Mouse (Mus musculus): ENCODE measurements around the gene Cbx6. TPM values are rescaled to one million over a fixed set of nuclear protein-coding genes. Genes with fewer than 3 reads are reported as not detected.

Cbx6 gene
- polyA plus RNA-seq, 1 experiment from 2014 or later, result 22.4 TPM

DNA sequence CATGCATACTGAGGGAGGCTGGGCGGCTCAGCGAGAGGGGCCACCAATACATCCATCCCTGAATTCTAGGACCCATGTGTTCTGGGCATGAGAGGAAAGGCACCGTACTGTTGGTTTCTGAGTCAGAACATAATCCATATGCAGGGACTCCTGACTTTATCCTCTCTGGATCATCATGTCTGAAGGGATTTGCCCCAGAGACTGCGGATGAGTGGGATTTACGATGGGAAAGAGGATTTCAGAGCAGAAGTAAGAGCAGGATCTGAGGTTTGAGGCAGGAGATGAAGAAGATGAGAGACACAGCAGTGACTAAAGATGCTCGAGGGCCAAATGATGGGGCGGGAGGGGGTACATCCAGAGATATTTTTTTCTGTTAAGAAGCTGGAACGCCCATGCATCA is 39.1 kb upstream of the Cbx6 start:
- WGBS, result 91% methylated on average over 8 of the region's 8 CpGs
- no peak for ATAC-seq (ENCODE audit: low FRiP score, low TSS enrichment)
- Histone ChIP-seq H3K4me1 (ENCODE audit: control insufficient read depth, insufficient read depth, low read length) (no peaks in the 10 kb centered on the region), H3K9ac (ENCODE audit: low read depth, low read length) (no peak overlapping the region), H3K4me3 (ENCODE audit: low read length) (no peak overlapping the region), H3K4me2 (replicated peaks; ENCODE audit: low read depth, low read length) (no peak overlapping the region), H3K36me3 (ENCODE audit: control insufficient read depth, insufficient read depth, low read length) (no peaks in the 10 kb centered on the region), H3K27ac (ENCODE audit: low read depth, low read length) (no peak overlapping the region), H3K27me3 (ENCODE audit: control insufficient read depth, insufficient read depth, low read length) (no peaks in the 10 kb centered on the region), H3K9me3 (ENCODE audit: control insufficient read depth, low read length) (peaks cover 4% of the 10 kb centered on the region; the same call in 1 of the 2 replicates)

DNA sequence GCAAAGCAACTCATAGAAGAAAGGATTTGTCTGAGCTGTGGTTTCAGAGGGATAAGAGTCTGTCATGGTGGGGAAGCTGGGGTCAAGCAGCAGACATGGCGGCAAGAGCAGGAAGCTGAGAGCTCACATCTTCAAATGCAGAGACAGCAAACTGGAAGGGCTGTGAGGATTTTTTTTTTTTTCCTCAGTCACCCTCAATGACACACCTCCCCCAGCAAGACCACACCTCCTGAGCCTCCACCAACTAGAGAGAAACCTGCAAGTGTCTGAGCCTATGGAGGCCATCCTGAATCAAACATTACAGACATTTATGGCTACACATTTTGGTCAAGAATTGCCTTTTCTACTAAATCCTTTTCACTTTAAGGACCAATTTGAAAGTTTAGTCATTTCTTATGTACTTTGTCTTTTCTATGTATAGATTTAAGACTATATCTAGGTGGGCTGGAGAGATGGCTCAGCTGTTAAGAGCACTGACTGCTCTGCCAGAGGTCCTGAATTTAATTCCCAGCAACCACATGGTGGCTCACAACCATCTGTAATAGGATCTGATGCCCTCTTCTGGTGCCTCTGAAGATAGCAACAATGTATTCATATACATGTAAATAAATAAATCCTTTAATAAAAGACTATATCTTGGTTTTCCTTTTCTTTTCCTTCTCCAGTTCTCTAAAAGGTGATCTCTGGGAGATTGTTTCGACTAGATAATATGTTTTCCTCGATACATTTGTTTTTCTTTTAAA is 32.9 kb upstream of the Cbx6 start:
- Histone ChIP-seq H3K27me3 (ENCODE audit: control insufficient read depth, insufficient read depth, low read length) (no peaks in the 10 kb centered on the region), H3K9me3 (ENCODE audit: control insufficient read depth, low read length) (peaks cover 4% of the 10 kb centered on the region; the same call in 1 of the 2 replicates), H3K4me2 (replicated peaks; ENCODE audit: low read depth, low read length) (no peak overlapping the region), H3K36me3 (ENCODE audit: control insufficient read depth, insufficient read depth, low read length) (no peaks in the 10 kb centered on the region), H3K9ac (ENCODE audit: low read depth, low read length) (no peak overlapping the region), H3K27ac (ENCODE audit: low read depth, low read length) (no peak overlapping the region), H3K4me3 (ENCODE audit: low read length) (no peak overlapping the region), H3K4me1 (ENCODE audit: control insufficient read depth, insufficient read depth, low read length) (no peaks in the 10 kb centered on the region)
- ATAC-seq (ENCODE audit: low FRiP score, low TSS enrichment), result no peak
- WGBS, result 90% methylated on average over 3 of the region's 3 CpGs

DNA sequence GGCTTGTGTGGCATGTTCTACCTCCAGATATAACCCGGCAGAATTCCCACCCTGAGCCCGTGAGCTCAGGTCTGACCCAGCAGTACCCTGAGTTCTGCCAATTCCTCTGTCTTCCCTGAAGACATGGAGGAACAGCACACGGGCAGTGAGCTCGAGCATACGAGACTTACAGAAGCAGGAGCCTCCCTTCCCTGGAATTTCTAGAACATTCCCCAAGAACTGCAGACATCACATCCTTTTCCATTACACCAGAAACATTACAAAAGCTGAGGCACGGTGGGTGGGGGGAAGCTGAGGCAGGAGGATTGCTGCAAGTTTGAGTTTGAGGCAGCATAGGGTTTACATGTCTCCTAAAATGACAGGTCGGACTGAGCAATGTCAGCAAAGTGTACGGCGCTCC is 25.3 kb upstream of the Cbx6 start:
- ATAC-seq (ENCODE audit: low FRiP score, low TSS enrichment), result no peak
- Histone ChIP-seq H3K9me3 (ENCODE audit: control insufficient read depth, low read length) (no peaks in the 10 kb centered on the region), H3K4me3 (ENCODE audit: low read length) (no peak overlapping the region; the same call in 1 of the 2 replicates), H3K27me3 (ENCODE audit: control insufficient read depth, insufficient read depth, low read length) (no peaks in the 10 kb centered on the region), H3K36me3 (ENCODE audit: control insufficient read depth, insufficient read depth, low read length) (no peaks in the 10 kb centered on the region), H3K4me1 (ENCODE audit: control insufficient read depth, insufficient read depth, low read length) (no peaks in the 10 kb centered on the region), H3K27ac (ENCODE audit: low read depth, low read length) (no peak overlapping the region), H3K9ac (ENCODE audit: low read depth, low read length) (no peak overlapping the region), H3K4me2 (replicated peaks; ENCODE audit: low read depth, low read length) (no peak overlapping the region)
- WGBS, result 83% methylated on average over 9 of the region's 9 CpGs

DNA sequence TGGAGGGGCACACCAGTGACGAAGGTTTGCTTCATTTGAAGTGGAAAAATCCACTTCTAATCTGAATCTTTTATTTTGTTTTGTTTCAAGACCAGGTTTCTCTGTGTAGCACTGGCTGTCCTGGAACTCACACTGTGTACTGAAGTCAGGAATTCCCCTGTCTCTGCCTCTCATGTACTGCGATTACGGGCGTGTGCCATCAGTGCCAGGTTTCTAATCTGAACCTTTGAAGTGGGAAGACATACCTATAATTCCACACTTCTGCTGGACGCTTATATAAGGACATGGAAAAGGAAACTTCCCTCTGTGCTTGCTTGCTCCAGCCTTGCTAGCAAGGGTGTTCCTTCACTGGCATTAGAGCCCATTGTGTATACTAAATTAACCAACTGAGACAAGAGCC is 24.5 kb upstream of the Cbx6 start:
- H3K36me3 ChIP-seq (ENCODE audit: control insufficient read depth, insufficient read depth, low read length), result no peaks in the 10 kb centered on the region
- H3K4me1 ChIP-seq (ENCODE audit: control insufficient read depth, insufficient read depth, low read length), result no peaks in the 10 kb centered on the region
- 90% methylated on average over 5 of the region's 5 CpGs for WGBS
- no peaks in the 10 kb centered on the region for H3K9me3 ChIP-seq (ENCODE audit: control insufficient read depth, low read length)
- no peak overlapping the region for H3K4me2 ChIP-seq (replicated peaks; ENCODE audit: low read depth, low read length)
- no peak for ATAC-seq (ENCODE audit: low FRiP score, low TSS enrichment)
- no peak overlapping the region for H3K9ac ChIP-seq (ENCODE audit: low read depth, low read length)
- H3K4me3 ChIP-seq (ENCODE audit: low read length), result no peak overlapping the region
- no peak overlapping the region for H3K27ac ChIP-seq (ENCODE audit: low read depth, low read length)
- H3K27me3 ChIP-seq (ENCODE audit: control insufficient read depth, insufficient read depth, low read length), result no peaks in the 10 kb centered on the region

DNA sequence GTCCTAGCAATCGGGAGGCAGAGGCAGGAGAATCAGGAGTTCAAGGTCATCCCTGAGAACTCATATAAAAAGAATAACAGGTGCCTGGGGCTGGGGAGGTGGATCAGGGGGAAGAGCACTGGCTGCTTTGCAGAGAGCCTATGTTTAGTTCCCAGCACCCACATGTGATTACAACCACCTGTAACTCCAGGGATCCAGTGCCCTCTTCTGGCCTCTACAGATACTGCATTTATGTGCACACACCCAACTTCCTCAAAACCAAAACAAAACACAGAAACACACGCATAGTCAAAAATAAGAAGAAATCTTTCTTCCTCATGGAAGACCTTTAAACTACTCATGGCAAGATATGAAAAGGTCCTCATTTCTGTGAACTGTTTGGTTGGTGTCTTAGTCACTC is 15.7 kb upstream of the Cbx6 start:
- H3K9ac ChIP-seq (ENCODE audit: low read depth, low read length), result no peak overlapping the region
- no peak for ATAC-seq (ENCODE audit: low FRiP score, low TSS enrichment)
- H3K4me1 ChIP-seq (ENCODE audit: control insufficient read depth, insufficient read depth, low read length), result peaks cover 9% of the 10 kb centered on the region
- H3K27ac ChIP-seq (ENCODE audit: low read depth, low read length), result no peak overlapping the region
- no peak overlapping the region for H3K4me2 ChIP-seq (replicated peaks; ENCODE audit: low read depth, low read length)
- H3K4me3 ChIP-seq (ENCODE audit: low read length), result no peak overlapping the region
- H3K9me3 ChIP-seq (ENCODE audit: control insufficient read depth, low read length), result no peaks in the 10 kb centered on the region
- H3K36me3 ChIP-seq (ENCODE audit: control insufficient read depth, insufficient read depth, low read length), result no peaks in the 10 kb centered on the region
- H3K27me3 ChIP-seq (ENCODE audit: control insufficient read depth, insufficient read depth, low read length), result no peaks in the 10 kb centered on the region
- 95% methylated on average over 2 of the region's 2 CpGs for WGBS

DNA sequence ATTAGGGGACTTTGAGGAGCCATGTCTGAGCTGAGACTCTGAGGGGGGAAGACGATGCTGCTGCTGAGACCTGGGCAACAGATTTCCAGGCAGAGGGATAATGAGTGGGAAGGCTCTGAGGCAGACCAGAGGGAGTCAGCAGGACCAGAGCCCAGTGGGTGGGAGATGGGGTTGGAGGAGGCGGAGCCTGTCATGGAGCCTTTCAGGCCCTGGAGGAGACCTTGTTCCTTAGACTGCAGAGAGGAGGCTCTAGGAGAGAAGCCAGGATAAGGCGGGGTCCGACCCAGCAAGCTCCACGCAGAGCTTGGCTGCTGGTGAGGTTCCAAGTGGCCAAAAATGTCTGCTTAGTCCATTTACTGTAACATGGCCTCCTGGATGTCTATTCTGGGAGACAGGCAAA is 12.6 kb upstream of the Cbx6 start:
- no peak overlapping the region for H3K4me3 ChIP-seq (ENCODE audit: low read length)
- no peaks in the 10 kb centered on the region for H3K9me3 ChIP-seq (ENCODE audit: control insufficient read depth, low read length)
- no peak overlapping the region for H3K9ac ChIP-seq (ENCODE audit: low read depth, low read length)
- 32% methylated on average over 5 of the region's 5 CpGs for WGBS
- no peak for ATAC-seq (ENCODE audit: low FRiP score, low TSS enrichment)
- H3K4me2 ChIP-seq (replicated peaks; ENCODE audit: low read depth, low read length), result no peak overlapping the region; the same call in 1 of the 2 replicates
- H3K36me3 ChIP-seq (ENCODE audit: control insufficient read depth, insufficient read depth, low read length), result no peaks in the 10 kb centered on the region
- no peak overlapping the region for H3K27ac ChIP-seq (ENCODE audit: low read depth, low read length)
- H3K27me3 ChIP-seq (ENCODE audit: control insufficient read depth, insufficient read depth, low read length), result no peaks in the 10 kb centered on the region
- peaks cover 9% of the 10 kb centered on the region for H3K4me1 ChIP-seq (ENCODE audit: control insufficient read depth, insufficient read depth, low read length)

DNA sequence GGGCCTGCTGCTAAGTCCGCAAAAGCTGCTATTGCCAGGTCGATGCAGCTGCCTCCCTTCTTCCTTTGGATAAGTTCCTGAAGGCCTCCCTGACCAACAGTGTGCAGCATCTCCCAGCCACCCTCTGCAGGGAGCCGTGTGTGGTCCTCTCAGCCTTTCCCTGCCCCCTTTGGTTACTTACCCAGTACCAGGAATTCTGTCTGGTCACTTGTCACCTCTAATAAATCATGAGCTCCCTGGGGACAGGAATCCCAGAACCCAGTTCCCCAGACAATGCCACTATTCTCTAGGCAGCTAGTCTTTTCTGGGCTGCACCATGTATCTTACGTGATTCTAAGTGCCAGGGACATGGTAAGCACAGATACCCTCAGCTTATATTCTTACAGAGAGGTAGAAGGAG is 11.5 kb upstream of the Cbx6 start:
- H3K9ac ChIP-seq (ENCODE audit: low read depth, low read length), result no peak overlapping the region
- ATAC-seq (ENCODE audit: low FRiP score, low TSS enrichment), result no peak
- H3K27me3 ChIP-seq (ENCODE audit: control insufficient read depth, insufficient read depth, low read length), result no peaks in the 10 kb centered on the region
- 53% methylated on average over 4 of the region's 4 CpGs for WGBS
- no peaks in the 10 kb centered on the region for H3K9me3 ChIP-seq (ENCODE audit: control insufficient read depth, low read length)
- no peaks in the 10 kb centered on the region for H3K36me3 ChIP-seq (ENCODE audit: control insufficient read depth, insufficient read depth, low read length)
- H3K4me3 ChIP-seq (ENCODE audit: low read length), result no peak overlapping the region
- H3K4me2 ChIP-seq (replicated peaks; ENCODE audit: low read depth, low read length), result no peak overlapping the region
- peaks cover 9% of the 10 kb centered on the region for H3K4me1 ChIP-seq (ENCODE audit: control insufficient read depth, insufficient read depth, low read length)
- H3K27ac ChIP-seq (ENCODE audit: low read depth, low read length), result no peak overlapping the region

DNA sequence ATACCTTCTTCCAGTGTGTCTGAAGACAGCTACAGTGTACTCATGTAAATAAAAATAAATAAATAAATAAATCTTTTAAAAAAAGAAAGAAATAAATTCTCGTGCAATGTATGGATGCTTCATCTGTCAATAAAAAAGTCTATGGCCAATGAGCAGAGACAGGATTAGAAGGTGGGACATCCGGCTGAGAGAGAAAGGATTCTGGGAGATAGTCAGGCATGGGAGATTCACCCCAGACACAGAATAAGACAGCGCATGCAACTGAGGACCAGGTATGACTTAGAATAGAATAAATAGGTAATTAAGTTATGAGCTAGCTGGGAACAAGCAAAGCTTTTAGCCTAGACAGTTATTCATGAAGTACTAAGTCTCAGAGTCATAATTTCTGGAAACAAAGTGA is 8.5 kb upstream of the Cbx6 start:
- no peaks in the 10 kb centered on the region for H3K27me3 ChIP-seq (ENCODE audit: control insufficient read depth, insufficient read depth, low read length)
- H3K27ac ChIP-seq (ENCODE audit: low read depth, low read length), result no peak overlapping the region
- H3K4me1 ChIP-seq (ENCODE audit: control insufficient read depth, insufficient read depth, low read length), result peaks cover 9% of the 10 kb centered on the region
- H3K9ac ChIP-seq (ENCODE audit: low read depth, low read length), result no peak overlapping the region
- no peak for ATAC-seq (ENCODE audit: low FRiP score, low TSS enrichment)
- no peaks in the 10 kb centered on the region for H3K36me3 ChIP-seq (ENCODE audit: control insufficient read depth, insufficient read depth, low read length)
- 94% methylated on average over 3 of the region's 3 CpGs for WGBS
- no peak overlapping the region for H3K4me3 ChIP-seq (ENCODE audit: low read length)
- no peak overlapping the region for H3K4me2 ChIP-seq (replicated peaks; ENCODE audit: low read depth, low read length)
- no peaks in the 10 kb centered on the region for H3K9me3 ChIP-seq (ENCODE audit: control insufficient read depth, low read length)

DNA sequence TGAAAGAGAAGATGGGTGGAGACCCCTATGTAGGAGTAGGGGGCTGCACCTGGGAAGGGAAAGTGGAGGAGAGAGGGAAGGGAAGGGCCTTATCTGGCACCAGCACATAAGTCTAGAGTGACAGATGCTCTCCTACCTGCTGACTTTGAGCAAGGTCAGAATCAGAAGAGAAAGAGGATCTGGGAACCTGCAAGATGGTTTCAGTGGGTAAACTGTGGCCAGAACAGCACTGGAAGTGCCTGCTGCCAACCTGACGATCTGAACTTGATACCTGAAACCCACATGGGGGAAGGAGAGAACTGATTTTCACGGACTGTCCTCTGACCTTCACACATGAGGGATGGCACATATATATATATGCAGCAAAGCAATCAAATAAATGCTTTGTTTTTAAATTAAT is 5.8 kb upstream of the Cbx6 start:
- Histone ChIP-seq H3K4me1 (ENCODE audit: control insufficient read depth, insufficient read depth, low read length) (peaks cover 1% of the 10 kb centered on the region; the same call in 1 of the 2 replicates), H3K36me3 (ENCODE audit: control insufficient read depth, insufficient read depth, low read length) (no peaks in the 10 kb centered on the region), H3K9ac (ENCODE audit: low read depth, low read length) (no peak overlapping the region), H3K4me3 (ENCODE audit: low read length) (no peak overlapping the region), H3K9me3 (ENCODE audit: control insufficient read depth, low read length) (no peaks in the 10 kb centered on the region), H3K27ac (ENCODE audit: low read depth, low read length) (no peak overlapping the region), H3K4me2 (replicated peaks; ENCODE audit: low read depth, low read length) (no peak overlapping the region), H3K27me3 (ENCODE audit: control insufficient read depth, insufficient read depth, low read length) (no peaks in the 10 kb centered on the region)
- 56% methylated on average over 2 of the region's 2 CpGs for WGBS
- ATAC-seq (ENCODE audit: low FRiP score, low TSS enrichment), result no peak
